Mouse (Mus musculus) CH12.LX (cell line): Measurements from ENCODE around the gene Tgfbr3.

Source experiments
- POLR2A ChIP-seq: IDR thresholded peaks from 2 replicates; pipeline ENCODE4 v1.6.1; 2011; ENCODE audit warnings: low read depth, mild to moderate bottlenecking, improper control_type of control experiment, low read length
- USF1 ChIP-seq: IDR thresholded peaks from 2 replicates; pipeline ENCODE4 v1.6.1; 2014; ENCODE audit warnings: low read depth, mild to moderate bottlenecking, inconsistent platforms, low read length, improper control_type of control experiment

- no peak for TF ChIP-seq POLR2A
- no peak for TF ChIP-seq USF1
Measured at GRCm38 (mm10) chr5:107276186-107276585, 13.2 kb downstream of the Tgfbr3 start.
